Mouse (Mus musculus) heart, adult 18-20 months (tissue): Measurements from ENCODE around the gene Trim25. TPM values are rescaled to one million over a fixed set of nuclear protein-coding genes. Genes with fewer than 3 reads are reported as not detected.
A peak's percentile ranks its signal among the peaks of the same experiment; 100 is the strongest.

Experiments
- DNase-seq, 2 experiments: peaks; one replicate each; pipeline ENCODE4 v3.0.0; 2021 to 2022; ENCODE audit warnings: mixed read lengths in 1 of 2
- total RNA-seq, 2 experiments: library from RNA; stranded (reverse); gene quantifications; 2 replicates each; pipeline ENCODE4 v1.2.3; 2021

Gene Trim25
- total RNA-seq, 2 experiments from 2014 or later = 21.8 to 26.1 TPM

- DNase-seq = no peak
Observed at GRCm38 (mm10) chr11:89065297-89065696, 66.1 kb downstream of the Trim25 start.

- no peak for DNase-seq
Observed at GRCm38 (mm10) chr11:89066126-89066525, 67.0 kb downstream of the Trim25 start.

- no peak for DNase-seq
Observed at GRCm38 (mm10) chr11:89066750-89067149, 67.6 kb downstream of the Trim25 start, which contains the start of gene Dgke. Dgke (minus strand) TSS chr11:89066850.

GRCm38 (mm10) chr11:89067301-89067822, 68.2 kb downstream of the Trim25 start:
- DNase-seq = peak; percentile 43 to 80

- peak; percentile 20 to 44 for DNase-seq
Observed at GRCm38 (mm10) chr11:89067871-89068490, 68.8 kb downstream of the Trim25 start.

- DNase-seq = peak; percentile 55 to 71
Observed at GRCm38 (mm10) chr11:89068649-89069048, 69.5 kb downstream of the Trim25 start.

- peak; percentile 61 to 85 for DNase-seq
Observed at GRCm38 (mm10) chr11:89069303-89069702, 70.1 kb downstream of the Trim25 start.

Other genes with a start within 250 kb of the Trim25 start
- gene Akap1, start 134.8 kb upstream of the Trim25 start, total RNA-seq = 100 to 1,000 TPM; 147 to 157 TPM
- 10 to 100 TPM; 13.1 to 17.2 TPM for gene Scpep1, start 43.9 kb upstream of the Trim25 start, total RNA-seq
- not detected for gene Elobl, start 32.4 kb upstream of the Trim25 start, total RNA-seq
- gene Coil, start 29.1 kb upstream of the Trim25 start, total RNA-seq = 1 to 10 TPM; 4.8 to 4.9 TPM
- 1 to 10 TPM; 8.6 to 10.0 TPM for gene Dgke, start 67.5 kb downstream of the Trim25 start, total RNA-seq
- gene Gm525, start 74.5 kb downstream of the Trim25 start, total RNA-seq = not detected